Mouse (Mus musculus): Measurements from ENCODE around the gene Pard6a.

Pard6a gene

DNA sequence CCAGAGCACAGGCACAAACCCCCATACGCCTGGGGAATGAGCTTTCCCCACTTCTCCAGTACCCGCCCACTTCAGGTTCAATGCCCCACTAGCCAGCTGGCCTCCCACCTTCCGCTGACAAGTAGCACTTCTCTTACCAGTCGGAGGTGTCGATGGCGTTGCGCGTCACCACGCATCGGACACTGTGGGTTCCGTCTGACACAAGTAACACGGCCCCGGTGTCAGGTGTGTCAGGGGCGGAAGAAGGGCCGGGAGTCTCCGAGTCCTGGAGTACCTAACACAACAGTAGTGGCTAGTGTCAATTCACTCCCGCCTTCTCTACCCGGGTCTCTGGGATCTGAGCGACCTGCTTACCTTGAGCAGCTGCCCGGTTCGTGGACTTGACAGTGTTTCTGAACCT is 382 bp upstream of the Pard6a start:
- DNase-seq (ENCODE audit: extremely low read depth, low read depth), result peak; percentile 54

- no peak for DNase-seq (ENCODE audit: extremely low read depth, low read depth)
Observed at GRCm38 (mm10) chr8:105702001-105702401, 1.1 kb downstream of the Pard6a start.

- no peak for DNase-seq (ENCODE audit: extremely low read depth, low read depth)
Observed at GRCm38 (mm10) chr8:105702731-105703415, 1.9 kb downstream of the Pard6a start.

- DNase-seq (ENCODE audit: extremely low read depth, low read depth), result no peak
Observed at GRCm38 (mm10) chr8:105704146-105704812, 3.3 kb downstream of the Pard6a start.

GRCm38 (mm10) chr8:105704955-105705354 is 4.0 kb downstream of the Pard6a start:
- no peak for DNase-seq (ENCODE audit: extremely low read depth, low read depth)

DNA sequence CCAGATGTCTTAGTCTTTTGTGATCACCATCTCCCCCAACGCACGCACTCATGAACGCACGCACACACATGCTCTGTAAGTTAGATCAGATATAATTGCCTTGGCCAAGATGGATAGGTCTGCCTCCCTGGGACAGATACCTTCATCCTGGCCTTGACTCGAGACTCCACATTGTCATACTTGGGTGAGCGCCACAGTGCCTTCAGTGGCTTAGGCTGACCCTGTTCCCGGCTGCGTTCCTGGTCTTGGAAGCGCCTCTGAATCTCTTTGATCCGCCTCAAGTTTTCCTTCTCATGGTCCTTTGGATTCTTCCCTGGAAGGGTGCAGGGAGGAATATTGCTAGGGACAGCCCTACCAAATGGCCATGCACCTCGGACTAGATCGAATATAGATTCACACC is 5.5 kb downstream of the Pard6a start:
- no peak for DNase-seq (ENCODE audit: extremely low read depth, low read depth)

DNA sequence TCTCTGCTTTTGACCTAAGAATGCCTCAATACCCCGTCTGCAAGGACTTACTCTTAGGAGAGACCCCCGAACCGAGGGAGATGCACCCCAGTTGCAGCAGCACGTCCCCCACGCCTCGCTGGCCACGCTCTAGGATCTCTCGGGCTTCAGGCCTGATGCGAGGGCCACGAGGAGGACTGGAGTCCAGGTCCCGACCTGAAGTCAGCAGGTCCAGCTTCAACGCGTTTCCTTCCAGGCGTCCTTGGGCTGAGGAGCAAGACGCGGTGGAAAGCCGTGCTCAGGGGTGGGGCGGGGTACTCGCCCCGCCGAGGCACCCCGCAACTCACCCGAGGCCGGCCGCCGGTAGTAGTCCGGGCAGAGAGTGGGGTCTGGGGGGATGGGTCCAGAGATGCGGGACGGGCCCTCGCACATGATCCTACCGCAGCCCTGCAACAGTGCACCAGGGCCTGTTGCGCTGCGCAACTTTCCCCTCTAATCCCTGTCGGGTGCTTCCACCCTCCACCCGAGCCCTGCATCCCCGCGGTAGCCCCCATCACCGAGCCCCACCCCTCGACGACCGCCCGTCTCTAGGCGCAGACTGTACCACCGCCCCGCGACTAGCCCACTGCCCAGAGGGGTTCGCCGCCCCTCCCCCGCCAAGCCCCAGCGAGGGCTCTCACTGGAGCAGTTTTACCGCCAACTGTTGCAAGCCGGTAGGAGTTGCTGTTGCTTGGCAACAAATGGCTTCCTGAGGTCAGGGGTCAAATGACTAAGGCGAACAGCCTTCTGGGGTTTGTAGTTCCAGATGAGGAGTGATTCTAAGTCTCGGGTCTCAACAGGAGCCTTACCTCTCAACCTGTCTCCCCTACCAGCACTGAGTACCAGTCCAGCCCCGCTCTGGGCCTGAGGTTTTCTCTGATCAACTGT is 6.8 kb downstream of the Pard6a start, which contains the start of the genes 4933405L10Rik and Enkd1:
Gene 4933405L10Rik (plus strand): TSS at position 158 of the 906 bp plus-strand sequence.
Gene Enkd1 (minus strand): TSS at position 713 of the 906 bp plus-strand sequence.
- DNase-seq (ENCODE audit: extremely low read depth, low read depth), result peak; percentile 90

GRCm38 (mm10) chr8:105708675-105709074 is 7.7 kb downstream of the Pard6a start:
- no peak for DNase-seq (ENCODE audit: extremely low read depth, low read depth)

- no peak for DNase-seq (ENCODE audit: extremely low read depth, low read depth)
Observed at GRCm38 (mm10) chr8:105709317-105709716, 8.4 kb downstream of the Pard6a start.

DNA sequence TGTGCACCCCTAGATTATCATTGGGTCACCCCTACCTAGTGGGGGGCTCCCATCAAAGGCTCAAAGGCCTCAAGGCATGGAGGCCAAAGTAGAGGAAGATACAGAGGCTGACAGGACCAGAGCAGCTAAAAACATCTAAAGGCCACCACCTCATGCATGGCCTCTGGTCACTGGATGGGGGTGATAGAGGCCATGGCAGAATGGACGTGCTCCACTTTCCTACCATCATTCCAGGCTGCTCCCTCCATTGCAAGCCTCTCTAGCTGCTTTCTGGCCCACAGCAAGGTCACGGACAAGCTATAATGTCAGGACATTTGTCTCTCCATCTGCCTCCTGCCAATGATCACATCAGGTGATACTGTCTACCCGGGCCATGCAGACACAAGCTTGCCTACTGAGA is 11.3 kb downstream of the Pard6a start:
- no peak for DNase-seq (ENCODE audit: extremely low read depth, low read depth)

GRCm38 (mm10) chr8:105714139-105714538 is 13.2 kb downstream of the Pard6a start:
- peak; percentile 74 for DNase-seq (ENCODE audit: extremely low read depth, low read depth)

DNA sequence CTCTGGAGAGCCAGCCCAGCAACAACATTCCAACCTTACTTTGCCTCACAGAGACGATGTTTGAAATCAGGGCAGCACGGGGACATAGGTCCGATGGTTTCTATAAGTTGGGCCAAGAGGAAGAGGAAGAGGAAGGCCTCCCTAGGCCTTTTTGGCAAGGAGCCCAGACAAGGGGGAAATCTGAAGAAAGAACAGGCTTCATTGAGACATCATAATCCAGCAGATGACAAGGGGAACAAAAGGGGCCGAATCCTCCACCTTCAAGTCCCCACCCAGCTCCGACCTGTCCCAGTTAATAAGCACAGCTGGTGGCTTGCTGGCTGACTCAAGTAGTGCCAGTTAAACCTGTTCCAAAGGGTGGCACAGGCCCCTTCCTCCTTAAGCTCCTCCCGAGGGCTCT is 14.1 kb downstream of the Pard6a start:
- peak; percentile 51 for DNase-seq (ENCODE audit: extremely low read depth, low read depth)

GRCm38 (mm10) chr8:105716302-105716945 is 15.5 kb downstream of the Pard6a start:
- DNase-seq (ENCODE audit: extremely low read depth, low read depth), result no peak

DNA sequence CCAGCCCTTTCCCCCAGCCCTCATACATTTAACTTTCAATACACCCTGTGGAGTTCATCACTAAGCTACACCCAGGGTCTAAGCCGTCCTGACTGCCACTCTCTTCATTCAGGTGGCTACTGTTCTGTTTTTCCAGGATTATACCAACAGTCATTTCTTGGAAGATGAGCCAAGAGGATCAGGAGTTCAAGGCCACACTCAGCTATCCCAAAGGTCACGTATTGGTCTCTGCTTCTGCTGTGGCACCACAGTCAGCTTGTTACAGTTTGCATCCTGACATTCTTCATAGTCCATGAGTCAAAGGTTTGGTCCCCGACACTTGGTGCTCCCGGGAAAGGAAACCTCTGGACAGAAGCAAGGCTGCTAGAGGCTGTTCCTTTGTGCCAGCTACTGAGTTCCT is 18.7 kb downstream of the Pard6a start:
- no peak for DNase-seq (ENCODE audit: extremely low read depth, low read depth)

- no peak for DNase-seq (ENCODE audit: extremely low read depth, low read depth)
Observed at GRCm38 (mm10) chr8:105722861-105723260, 21.9 kb downstream of the Pard6a start.

DNA sequence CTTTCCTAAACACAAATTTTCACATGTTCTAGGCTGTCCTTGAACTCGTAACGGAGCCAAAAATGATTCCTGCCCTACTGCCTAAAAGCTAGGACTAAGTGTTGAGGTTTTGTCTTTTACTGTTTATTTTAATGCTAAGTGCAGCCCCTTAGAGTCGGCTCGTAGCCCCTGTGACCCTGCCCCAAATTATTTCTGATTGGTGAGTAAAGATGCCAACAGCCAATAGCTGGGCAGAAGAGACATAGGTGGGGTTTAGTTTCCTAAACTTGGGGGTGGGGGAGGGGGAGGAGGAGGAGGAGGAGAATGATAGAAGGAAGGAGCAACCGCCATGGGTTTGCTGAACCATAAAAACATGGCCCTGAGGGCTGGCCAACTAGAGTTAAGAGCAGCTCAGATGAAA is 24.8 kb downstream of the Pard6a start:
- DNase-seq (ENCODE audit: extremely low read depth, low read depth), result no peak

GRCm38 (mm10) chr8:105727397-105728124 is 26.6 kb downstream of the Pard6a start:
- no peak for DNase-seq (ENCODE audit: extremely low read depth, low read depth)

GRCm38 (mm10) chr8:105732186-105732585 is 31.2 kb downstream of the Pard6a start:
- DNase-seq (ENCODE audit: extremely low read depth, low read depth), result no peak

- no peak for DNase-seq (ENCODE audit: extremely low read depth, low read depth)
Observed at GRCm38 (mm10) chr8:105739216-105739615, 38.3 kb downstream of the Pard6a start.

GRCm38 (mm10) chr8:105743301-105743700 is 42.4 kb downstream of the Pard6a start:
- no peak for DNase-seq (ENCODE audit: extremely low read depth, low read depth)

- DNase-seq (ENCODE audit: extremely low read depth, low read depth), result no peak
Observed at GRCm38 (mm10) chr8:105750606-105751005, 49.7 kb downstream of the Pard6a start.

All from MEL-GATA-1-ER (cell line).